Mouse (Mus musculus) embryo, embryonic 10 days (tissue): Measurements from ENCODE around the gene Aqp9.

ENCODE experiments used
- DNase-seq: peaks from one replicate; pipeline ENCODE4 v3.0.0-alpha.2; 2015; ENCODE audit warnings: low spot score

Aqp9 gene

GRCm38 (mm10) chr9:71167473-71168215, 838 bp downstream of the Aqp9 start:
- no peak for DNase-seq

- DNase-seq = no peak
Measured at GRCm38 (mm10) chr9:71166871-71167465, 1.5 kb downstream of the Aqp9 start.

- no peak for DNase-seq
Measured at GRCm38 (mm10) chr9:71166019-71166705, 2.3 kb downstream of the Aqp9 start.

DNA sequence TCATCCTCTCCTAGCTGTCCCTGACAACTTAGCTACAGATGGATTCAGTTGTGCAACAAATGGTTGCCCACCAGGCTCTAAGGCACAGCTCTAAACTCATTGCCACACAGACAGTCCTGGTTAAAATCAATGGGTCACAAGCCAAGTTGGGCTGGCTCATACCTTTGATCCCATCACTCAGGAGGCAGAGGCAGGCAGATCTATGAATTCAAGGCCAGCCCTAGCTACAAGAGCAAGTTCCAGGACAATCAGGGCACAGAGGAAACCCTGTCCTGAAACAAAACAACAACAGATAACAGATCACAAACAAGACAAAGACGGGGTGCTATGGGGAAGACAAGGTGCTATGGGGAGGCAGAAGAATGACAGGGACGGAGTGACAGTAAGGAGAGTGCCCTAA, 3.0 kb downstream of the Aqp9 start:
- DNase-seq = no peak

DNA sequence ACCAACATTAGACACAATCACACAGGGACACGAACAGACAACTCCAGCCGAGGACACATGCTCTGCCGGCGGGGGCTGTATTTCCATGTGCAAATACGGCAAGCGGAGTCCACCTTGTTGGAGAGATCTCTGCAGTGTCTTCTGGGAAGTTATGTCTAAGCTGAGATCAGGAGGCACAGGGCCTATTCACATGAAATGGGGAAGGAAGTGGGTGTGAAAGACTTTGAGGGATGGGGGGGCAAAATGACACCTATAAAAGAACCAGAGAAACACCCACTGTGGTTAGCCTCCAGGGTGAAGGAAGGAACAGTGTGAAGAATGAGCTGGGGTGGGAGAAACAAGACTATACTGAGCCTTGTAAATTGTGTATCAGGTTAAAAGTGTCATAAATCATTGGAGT, 3.4 kb downstream of the Aqp9 start:
- no peak for DNase-seq

DNA sequence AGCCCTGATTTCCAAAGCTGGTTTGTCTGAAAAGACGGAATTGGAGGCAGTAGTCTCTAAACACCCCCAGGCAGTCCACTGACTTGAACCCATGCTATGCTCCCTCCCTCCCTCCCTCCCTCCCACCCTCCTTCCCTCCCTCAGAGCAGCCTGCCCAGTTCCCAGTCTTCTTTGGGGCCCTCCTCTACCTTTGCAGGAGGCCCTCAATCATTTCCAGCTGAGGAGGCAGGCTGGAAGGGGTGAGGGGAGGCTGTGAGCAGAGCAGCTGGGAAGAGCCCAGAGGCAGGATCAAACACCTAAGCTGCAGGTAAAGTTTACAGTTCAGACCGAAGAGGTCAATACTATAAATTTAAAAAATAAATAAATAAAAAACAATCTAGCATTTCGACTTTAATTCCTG, 4.1 kb downstream of the Aqp9 start:
- no peak for DNase-seq

GRCm38 (mm10) chr9:71162858-71163740, 5.4 kb downstream of the Aqp9 start:
- DNase-seq = no peak

- no peak for DNase-seq
Measured at GRCm38 (mm10) chr9:71162131-71162857, 6.2 kb downstream of the Aqp9 start.

DNA sequence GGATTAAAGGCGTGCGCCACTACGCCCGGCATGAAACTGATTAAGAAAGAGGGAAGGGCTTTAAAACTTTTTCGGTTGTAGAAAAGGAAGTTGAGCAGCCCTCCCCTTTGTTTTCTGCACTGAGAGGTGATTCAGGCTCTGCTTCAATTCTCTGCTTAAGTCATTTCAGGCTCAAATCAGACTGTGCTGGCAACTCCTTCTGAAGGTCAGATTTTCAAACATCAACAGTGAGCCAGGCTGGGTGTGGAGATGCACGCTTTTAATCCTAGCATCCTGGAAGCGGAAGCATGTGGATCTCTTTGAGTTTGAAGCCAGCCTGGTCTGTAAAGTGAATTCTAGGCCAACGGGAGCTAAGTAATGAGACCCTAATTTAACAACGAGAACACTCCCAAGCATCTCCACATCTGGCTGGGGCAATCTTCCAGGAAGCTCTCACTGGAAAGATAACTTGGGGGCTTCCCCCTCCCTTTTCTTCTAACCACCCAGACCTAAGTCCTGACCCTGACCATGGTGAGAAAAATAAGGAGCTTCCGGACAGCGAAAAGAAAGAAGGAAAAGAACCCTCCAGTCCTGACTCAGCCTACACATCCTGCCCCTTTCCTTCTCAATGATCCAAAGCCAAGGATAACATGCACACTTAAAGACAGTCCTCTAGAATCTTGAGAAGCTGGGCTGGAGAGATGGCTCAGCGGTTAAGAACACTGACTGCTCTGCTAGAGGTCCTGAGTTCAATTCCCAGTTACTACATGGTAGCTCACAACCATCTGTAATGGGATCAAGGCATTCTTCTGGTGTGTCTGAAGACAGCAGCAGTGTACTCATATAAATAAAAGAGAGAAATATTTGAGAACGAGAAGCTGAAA, 7.4 kb downstream of the Aqp9 start:
- no peak for DNase-seq

GRCm38 (mm10) chr9:71159686-71160085, 8.8 kb downstream of the Aqp9 start:
- DNase-seq = no peak

DNA sequence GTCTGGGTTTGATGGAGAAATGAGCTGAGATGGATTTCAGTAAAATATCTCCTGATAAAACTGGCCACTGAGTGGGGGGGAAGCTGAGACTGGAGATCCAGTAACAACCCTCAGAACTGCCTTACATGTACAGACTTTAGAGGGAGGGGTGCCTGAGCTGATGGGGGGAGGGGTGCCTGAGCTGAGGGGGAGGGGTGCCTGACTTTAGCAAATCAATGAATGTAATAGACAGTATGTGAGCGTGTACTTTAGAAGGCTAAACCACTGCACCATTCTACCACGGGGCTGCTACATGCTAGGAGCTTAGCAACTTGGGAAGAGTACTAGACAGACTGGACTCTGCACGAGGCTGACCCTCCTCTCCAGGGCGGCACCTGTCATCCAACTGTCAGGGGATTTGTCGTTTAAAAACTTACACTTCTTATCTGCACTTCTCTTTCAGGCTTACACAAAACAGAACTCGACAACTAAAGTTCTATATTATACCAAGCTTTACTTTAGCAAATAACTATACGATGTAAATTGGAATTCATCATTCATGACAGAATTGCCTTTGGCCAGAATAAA, 9.3 kb downstream of the Aqp9 start:
- no peak for DNase-seq

- no peak for DNase-seq
Measured at GRCm38 (mm10) chr9:71157921-71158646, 10.4 kb downstream of the Aqp9 start.

- DNase-seq = no peak
Measured at GRCm38 (mm10) chr9:71156447-71157035, 11.9 kb downstream of the Aqp9 start.

- DNase-seq = no peak
Measured at GRCm38 (mm10) chr9:71155399-71156005, 13.0 kb downstream of the Aqp9 start.

DNA sequence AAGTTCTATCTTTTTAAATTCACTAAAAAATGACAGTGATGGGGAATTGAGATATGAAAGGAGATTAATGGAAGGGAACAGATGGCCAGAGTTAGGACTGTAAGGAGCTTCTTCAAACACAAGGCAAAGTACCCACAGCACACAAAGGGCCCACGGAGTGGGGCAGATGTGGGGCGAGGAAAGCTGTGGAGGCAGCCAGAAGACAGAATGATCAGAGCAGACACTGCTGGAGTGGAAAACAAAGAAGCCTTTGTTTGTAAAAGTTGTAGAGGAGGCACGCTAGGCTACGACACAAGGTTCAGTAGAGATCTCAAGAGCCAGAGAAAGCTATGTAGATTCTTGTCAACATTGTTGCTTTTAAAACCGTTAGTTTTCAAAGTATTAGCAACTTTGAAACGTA, 17.1 kb downstream of the Aqp9 start:
- DNase-seq = no peak

- no peak for DNase-seq
Measured at GRCm38 (mm10) chr9:71150175-71150574, 18.3 kb downstream of the Aqp9 start.

DNA sequence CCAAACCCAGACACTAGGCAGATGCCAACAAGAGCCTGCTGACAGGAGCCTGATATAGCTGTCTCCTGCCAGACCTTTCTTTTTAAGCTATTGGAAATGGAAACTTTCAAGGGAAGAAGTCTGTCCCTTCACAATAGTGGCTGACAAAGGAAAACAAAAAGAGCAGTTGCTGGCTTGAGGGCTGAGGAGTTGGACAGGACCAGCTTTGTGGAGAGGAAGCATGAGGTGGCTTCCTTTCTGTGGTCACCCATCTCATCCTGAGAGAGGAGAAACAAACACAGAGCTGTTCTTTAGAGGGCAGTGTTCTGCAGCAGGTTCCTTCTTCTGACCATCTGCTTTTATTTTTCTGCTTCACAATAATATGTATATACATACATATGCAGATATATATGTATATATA, 19.6 kb downstream of the Aqp9 start:
- DNase-seq = no peak

DNA sequence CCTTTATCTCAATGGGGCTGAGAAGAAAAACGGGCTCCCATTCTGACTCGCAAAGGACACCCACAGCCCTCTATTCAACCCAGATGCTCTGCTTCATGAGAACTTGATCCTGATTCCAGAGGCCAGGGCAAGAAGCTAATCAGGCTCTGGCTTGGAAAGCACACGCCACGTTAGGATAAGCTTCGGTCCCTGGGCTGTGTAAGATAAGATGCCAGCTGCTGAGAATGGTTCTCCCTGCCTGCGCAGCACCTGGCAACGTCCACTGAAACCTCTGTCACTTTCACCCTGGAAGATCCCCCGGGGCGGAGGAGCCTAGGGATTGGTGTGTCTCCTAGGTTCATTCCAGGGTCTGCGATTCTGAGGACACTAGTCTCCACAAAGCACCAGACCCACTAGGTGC, 22.3 kb downstream of the Aqp9 start:
- no peak for DNase-seq

DNA sequence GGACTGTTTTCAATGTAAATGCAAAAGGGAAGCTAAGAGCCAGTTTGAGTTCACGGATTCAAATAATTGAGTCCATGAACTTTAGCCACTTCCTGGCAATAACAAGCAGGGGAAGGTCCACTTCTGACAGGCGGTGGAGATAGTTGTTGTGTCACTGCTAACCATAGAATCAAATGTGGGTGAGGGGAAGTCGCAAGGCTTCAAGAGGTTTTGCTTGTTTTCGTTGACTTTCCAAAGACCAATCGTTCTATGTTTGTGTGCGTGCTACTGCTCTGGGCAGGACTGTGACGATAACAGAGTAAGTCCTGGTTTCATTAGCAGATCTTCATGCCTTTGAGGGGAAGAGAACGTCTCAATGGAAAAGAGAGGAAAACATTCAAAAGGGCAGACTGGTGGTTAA, 28.3 kb downstream of the Aqp9 start:
- no peak for DNase-seq
